Mouse (Mus musculus) brain, embryonic 14.5 days (tissue): Measurements from ENCODE around the gene Thoc7.

Experiments
- CTCF ChIP-seq: fragments of 200-500 bp; IDR thresholded peaks from 2 replicates; pipeline ENCODE4 v1.5.1; 2012; ENCODE audit warnings: inconsistent platforms, mild to moderate bottlenecking, moderate library complexity, borderline replicate concordance; ENCODE audit not compliant: insufficient read depth, insufficient read length; ENCODE audit errors: extremely low read depth
- POLR2A ChIP-seq: fragments of 200-500 bp; IDR thresholded peaks from 2 replicates; pipeline ENCODE4 v1.6.1; 2012; ENCODE audit warnings: mild to moderate bottlenecking, inconsistent platforms, borderline replicate concordance; ENCODE audit not compliant: poor library complexity, insufficient read depth, insufficient read length, severe bottlenecking; ENCODE audit errors: extremely low read depth

DNA sequence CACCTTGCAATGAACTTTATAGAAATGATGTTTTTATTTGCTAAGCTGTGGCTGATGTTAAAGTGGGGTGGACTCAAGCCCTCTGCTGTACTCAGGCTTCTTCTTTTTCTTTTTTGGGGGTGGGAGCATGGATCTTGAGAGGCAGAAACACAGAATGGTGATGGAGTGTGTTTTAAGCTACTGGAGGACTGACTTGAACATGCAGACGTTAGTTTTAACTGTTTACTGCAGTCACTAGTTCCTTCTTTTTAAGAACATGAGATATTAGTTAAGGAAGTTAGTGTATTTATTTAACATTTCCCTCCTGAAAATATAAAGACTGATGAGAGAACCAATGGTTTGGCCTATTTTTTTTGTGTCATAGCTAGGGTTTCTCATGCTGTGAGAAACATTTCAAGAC, 1.9 kb upstream of the Thoc7 start:
- TF ChIP-seq CTCF = no peak
- TF ChIP-seq POLR2A = no peak
